Mouse (Mus musculus): Measurements from ENCODE around the gene Ntrk1.

- TF ChIP-seq POLR2A (IDR thresholded peaks at IDR 0.05; ENCODE audit: borderline replicate concordance, extremely low read depth, low read depth, low read length) (no peak), CTCF (IDR thresholded peaks at IDR 0.05; ENCODE audit: insufficient read depth, low read length) (no peak)
Observed at GRCm38 (mm10) chr3:87789768-87790167, 5.2 kb downstream of the Ntrk1 start.
